In the genomic region with DNA sequence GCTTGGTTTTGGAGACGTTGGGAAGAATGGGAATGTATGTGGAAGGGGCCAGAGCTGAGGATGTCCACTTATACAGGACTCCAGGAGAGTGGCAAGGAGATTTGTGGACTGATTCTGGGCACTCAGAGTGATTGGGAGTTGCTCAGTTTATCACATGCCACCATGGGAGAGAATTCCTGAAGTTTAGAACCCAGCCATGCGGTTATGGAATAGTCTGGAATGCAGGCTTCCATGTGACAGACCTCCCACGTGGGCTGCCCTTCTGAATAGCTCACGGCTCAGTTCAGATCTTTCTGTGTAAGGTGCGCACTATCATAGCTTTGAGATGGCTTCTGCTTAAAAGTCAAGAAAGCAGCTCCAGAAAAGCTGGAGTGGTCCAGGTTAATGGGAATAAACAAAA, we compare ENCODE assay signal across 21 mouse cellular contexts.
DNase-seq lines count a peak whose midpoint lies in the region; ATAC-seq lines count a peak whose summit lies in the region.
"Had no signal": no experiment of that assay in that cellular context is flagged by ENCODE, and none has a peak within 500 bp of the region (broad histone marks: within the 10 kb centered on the region; RNA-seq: fewer than 3 reads in every experiment).

No protein-coding gene starts in this region.

- ATAC-seq in hindbrain, embryonic 16.5 days, result no peak
- ATAC-seq in hindbrain, embryonic 11.5 days (ENCODE audit: low FRiP score), result no peak
- ATAC-seq in kidney, embryonic 16.5 days (ENCODE audit: low FRiP score, low TSS enrichment), result peak; percentile 54; the same call in 1 of the 2 replicates
- ATAC-seq: activated CD4-positive, CD25-positive, alpha-beta regulatory T cell, adult 4 months; Patski had no signal

- DNase-seq in hindbrain, embryonic 11.5 days (ENCODE audit: low spot score), result no peak
- no peak for DNase-seq in kidney, postnatal 14 days
- peak; percentile 11 for DNase-seq in Muller cell, postnatal 12 days (ENCODE audit: inconsistent ontology term)
- DNase-seq in kidney, postnatal 25 days, result peak; percentile 29 to 56
- DNase-seq in embryonic facial prominence, embryonic 10.5 days (ENCODE audit: low spot score), result no peak
- no peak for DNase-seq in cerebellum, adult 18-20 months
- DNase-seq: adrenal gland, postnatal 14 days; cerebellum, adult 11-12 months; cerebellum, adult 9-11 months; cerebellum, postnatal 36 days; forebrain, postnatal 0 days; gastrocnemius, adult 2 months; gastrocnemius, postnatal 25 days; heart, postnatal 36 days had no signal

- peak overlapping the region; percentile 48 for H3K27ac ChIP-seq in hindbrain, embryonic 16.5 days (ENCODE audit: low read depth, low read length)
- no peak overlapping the region for H3K27ac ChIP-seq in hindbrain, embryonic 11.5 days (ENCODE audit: low read depth, low read length)
- no peak overlapping the region for H3K27ac ChIP-seq in kidney, embryonic 16.5 days (ENCODE audit: low read length)
- H3K27ac ChIP-seq in embryonic facial prominence, embryonic 10.5 days (replicated peaks), result no peak overlapping the region
- H3K27ac ChIP-seq: forebrain, embryonic 13.5 days; gastrocnemius, adult 2 months; heart, embryonic 13.5 days; hindbrain, embryonic 12.5 days had no signal

- H3K4me3 ChIP-seq in hindbrain, embryonic 16.5 days (ENCODE audit: low read length), result no peak overlapping the region
- no peak overlapping the region for H3K4me3 ChIP-seq in hindbrain, embryonic 11.5 days (ENCODE audit: low read depth, low read length)
- H3K4me3 ChIP-seq in kidney, embryonic 16.5 days (ENCODE audit: low read length), result no peak overlapping the region
- no peak overlapping the region for H3K4me3 ChIP-seq in embryonic facial prominence, embryonic 10.5 days
- H3K4me3 ChIP-seq: forebrain, embryonic 13.5 days; gastrocnemius, adult 2 months; heart, embryonic 13.5 days; hindbrain, embryonic 12.5 days had no signal

- no peak overlapping the region for H3K9ac ChIP-seq in hindbrain, embryonic 16.5 days (ENCODE audit: low read depth, low read length)
- H3K9ac ChIP-seq in hindbrain, embryonic 11.5 days (ENCODE audit: low read depth, low read length), result no peak overlapping the region
- no peak overlapping the region for H3K9ac ChIP-seq in kidney, embryonic 16.5 days (replicated peaks; ENCODE audit: low read length)
- H3K9ac ChIP-seq: forebrain, embryonic 13.5 days; forebrain, postnatal 0 days; heart, embryonic 13.5 days; hindbrain, embryonic 12.5 days had no signal

- peaks cover 3% of the 10 kb centered on the region; the same call in 1 of the 2 replicates for H3K4me1 ChIP-seq in hindbrain, embryonic 16.5 days (ENCODE audit: control insufficient read depth, insufficient read depth, low read depth, low read length)
- no peaks in the 10 kb centered on the region for H3K4me1 ChIP-seq in hindbrain, embryonic 11.5 days (replicated peaks; ENCODE audit: control insufficient read depth, insufficient read depth, low read length)
- H3K4me1 ChIP-seq in kidney, embryonic 16.5 days (ENCODE audit: insufficient read depth, low read length), result no peaks in the 10 kb centered on the region
- H3K4me1 ChIP-seq in embryonic facial prominence, embryonic 10.5 days, result no peaks in the 10 kb centered on the region
- H3K4me1 ChIP-seq: forebrain, embryonic 13.5 days; heart, embryonic 13.5 days; hindbrain, embryonic 12.5 days had no signal

- H3K4me2 ChIP-seq in hindbrain, embryonic 16.5 days (ENCODE audit: low read length), result no peak overlapping the region
- no peak overlapping the region for H3K4me2 ChIP-seq in hindbrain, embryonic 11.5 days (replicated peaks; ENCODE audit: low read depth, low read length)
- H3K4me2 ChIP-seq in kidney, embryonic 16.5 days (replicated peaks; ENCODE audit: low read depth, low read length), result no peak overlapping the region
- H3K4me2 ChIP-seq: forebrain, embryonic 13.5 days; heart, embryonic 13.5 days; hindbrain, embryonic 12.5 days had no signal

- H3K27me3 ChIP-seq in hindbrain, embryonic 16.5 days (replicated peaks; ENCODE audit: control insufficient read depth, insufficient read depth, low read length), result no peaks in the 10 kb centered on the region
- H3K27me3 ChIP-seq in hindbrain, embryonic 11.5 days (ENCODE audit: control insufficient read depth, insufficient read depth, low read length), result no peaks in the 10 kb centered on the region
- H3K27me3 ChIP-seq in kidney, embryonic 16.5 days (ENCODE audit: insufficient read depth, low read length), result no peaks in the 10 kb centered on the region
- H3K27me3 ChIP-seq in embryonic facial prominence, embryonic 10.5 days (replicated peaks; ENCODE audit: low read depth, poor library complexity, severe bottlenecking), result no peaks in the 10 kb centered on the region
- H3K27me3 ChIP-seq: forebrain, embryonic 13.5 days; heart, embryonic 13.5 days; hindbrain, embryonic 12.5 days; Patski had no signal

- 79% methylated on average over 5 of the region's 5 CpGs for whole genome bisulfite sequencing in hindbrain, embryonic 16.5 days
- WGBS in hindbrain, embryonic 11.5 days, result 82% methylated on average over 5 of the region's 5 CpGs
- WGBS in kidney, embryonic 16.5 days, result 56% methylated on average over 5 of the region's 5 CpGs
- WGBS in embryonic facial prominence, embryonic 10.5 days, result 82% methylated on average over 5 of the region's 5 CpGs

- no peaks in the 10 kb centered on the region for H3K9me3 ChIP-seq in hindbrain, embryonic 16.5 days (ENCODE audit: control insufficient read depth, low read length)
- no peaks in the 10 kb centered on the region for H3K9me3 ChIP-seq in hindbrain, embryonic 11.5 days (ENCODE audit: control insufficient read depth, low read length)
- H3K9me3 ChIP-seq in kidney, embryonic 16.5 days (ENCODE audit: low read length), result no peaks in the 10 kb centered on the region
- no peaks in the 10 kb centered on the region for H3K9me3 ChIP-seq in embryonic facial prominence, embryonic 10.5 days
- H3K9me3 ChIP-seq: forebrain, embryonic 13.5 days; heart, embryonic 13.5 days; hindbrain, embryonic 12.5 days had no signal

- H3K36me3 ChIP-seq in hindbrain, embryonic 16.5 days (ENCODE audit: control insufficient read depth, insufficient read depth, low read length), result no peaks in the 10 kb centered on the region
- H3K36me3 ChIP-seq in hindbrain, embryonic 11.5 days (ENCODE audit: control insufficient read depth, insufficient read depth, low read length), result no peaks in the 10 kb centered on the region
- no peaks in the 10 kb centered on the region for H3K36me3 ChIP-seq in kidney, embryonic 16.5 days (ENCODE audit: insufficient read depth, low read length)
- H3K36me3 ChIP-seq in embryonic facial prominence, embryonic 10.5 days (replicated peaks), result no peaks in the 10 kb centered on the region
- H3K36me3 ChIP-seq: heart, embryonic 13.5 days; hindbrain, embryonic 12.5 days had no signal

Comparison
In these comparisons a context has a peak if more than half of its experiments do, and no peak if none do; other contexts are left out.
1. DNase-seq: peak in Muller cell, postnatal 12 days (single experiment) and kidney, postnatal 25 days (2 of 2); none in hindbrain, embryonic 11.5 days (single experiment), kidney, postnatal 14 days (single experiment), embryonic facial prominence, embryonic 10.5 days (single experiment) and cerebellum, adult 18-20 months (0 of 2).